Mouse (Mus musculus): ENCODE measurements around the gene Gm21760.
"Not testable (repeated sequence)": the region's sequence is repeated elsewhere in the genome, so short reads cannot be mapped to it uniquely, and the experiment has no call there.

Gene Gm21760

DNA sequence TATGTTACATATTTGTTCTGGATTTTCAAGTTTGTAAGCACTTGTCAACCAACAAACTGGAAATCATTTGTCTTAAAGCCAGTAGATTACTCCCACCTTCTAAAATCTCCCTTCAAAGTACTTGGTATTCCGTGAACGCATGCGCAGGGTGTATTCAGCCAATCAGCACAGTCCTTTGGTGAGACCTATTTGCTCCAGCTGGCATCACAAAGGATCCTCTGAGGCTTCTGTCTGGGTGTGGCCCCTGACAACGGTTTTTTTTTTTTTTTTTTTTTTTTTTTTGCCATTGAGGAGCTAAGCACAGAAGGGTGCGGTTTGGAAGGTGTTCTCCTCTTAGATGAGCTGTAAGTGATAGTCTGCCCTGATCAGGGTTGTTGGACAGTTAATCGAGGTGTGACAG lies at the start of gene Gm21760:
Gm21760 (plus strand) TSS at position 301 of the 400 bp plus-strand sequence.
- not testable (repeated sequence) for DNase-seq (ENCODE audit: low read depth)

Data from induced T-regulatory cell, adult 2 months (primary cell).